Mouse (Mus musculus) thymus, postnatal 4 days (tissue): Measurements from ENCODE around the gene Ippk.

Experiments
- DNase-seq: peaks from one replicate; pipeline ENCODE4 v3.0.0; 2021

Ippk gene

GRCm38 (mm10) chr13:49485388-49485787, 64.3 kb downstream of the Ippk start:
- no peak for DNase-seq

- DNase-seq = no peak
Measured at GRCm38 (mm10) chr13:49492376-49493368, 71.6 kb downstream of the Ippk start, which contains the start of gene Tes3-ps. Gene Tes3-ps, plus strand, starts transcription at chr13:49493318.

DNA sequence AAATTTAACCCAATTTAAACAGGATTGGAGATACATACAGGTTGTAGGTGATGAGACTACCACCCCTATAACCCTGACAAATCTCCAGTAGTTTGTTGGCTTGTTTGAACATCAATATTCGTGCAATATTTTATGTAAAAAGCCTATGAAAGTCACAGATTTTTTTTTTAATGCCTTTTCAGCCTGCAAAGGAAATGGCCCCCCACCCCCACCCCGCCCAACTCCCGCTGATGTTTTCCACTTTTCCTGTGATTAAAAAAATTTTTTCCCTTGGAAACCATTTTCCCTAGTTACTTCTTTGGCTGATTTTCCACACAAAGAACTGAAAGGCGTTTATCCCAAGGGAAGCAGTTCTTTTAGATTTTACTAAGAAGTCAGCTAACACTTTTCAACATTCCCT, 83.5 kb downstream of the Ippk start, which contains the start of gene Ecm2:
Ecm2 (plus strand) TSS at position 301 of the 400 bp plus-strand sequence.
- no peak for DNase-seq

DNA sequence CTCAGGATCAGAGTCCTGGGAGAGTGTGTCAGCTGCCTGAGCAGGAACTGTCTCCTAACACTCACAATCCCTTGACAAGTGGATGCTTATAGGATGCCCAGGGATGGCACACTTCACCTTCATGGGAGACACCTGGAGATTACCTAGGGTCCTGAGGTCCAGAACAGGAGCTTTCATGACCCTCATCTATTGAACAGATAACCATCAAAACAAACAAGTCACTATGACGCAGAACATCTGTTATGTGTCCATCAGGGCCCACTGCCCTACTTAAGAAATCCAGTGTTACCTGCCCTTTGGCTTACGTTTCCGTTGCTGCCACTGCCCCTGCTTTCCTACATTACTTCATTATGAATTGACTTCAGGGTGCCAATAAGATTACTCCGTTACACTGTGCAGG, 84.7 kb downstream of the Ippk start:
- DNase-seq = no peak

DNA sequence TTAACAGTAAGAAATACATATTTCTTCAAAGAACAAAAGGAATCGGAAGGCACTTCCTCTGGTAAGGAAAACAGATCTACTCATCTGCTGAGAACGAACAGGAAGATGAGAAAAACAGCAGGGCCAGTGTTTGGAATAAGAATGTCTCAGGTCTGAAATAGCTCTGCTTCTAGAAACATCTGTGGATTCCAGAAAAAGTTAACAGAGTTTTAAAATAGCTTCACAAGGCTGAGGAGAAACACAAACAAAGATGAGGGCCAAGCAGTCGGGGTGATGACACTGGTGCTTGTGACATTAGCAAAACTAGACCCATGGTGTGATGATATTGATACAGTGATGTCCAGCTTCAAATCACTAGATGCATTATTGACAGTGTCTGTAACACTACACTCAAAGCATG, 86.1 kb downstream of the Ippk start:
- no peak for DNase-seq
